Mouse (Mus musculus) Muller cell, postnatal 12 days (primary cell): ENCODE results near the gene Atp6v1g2.

ENCODE experiments used
- DNase-seq: peaks from one replicate; pipeline ENCODE4 v3.0.0-alpha.2; 2015; ENCODE audit errors: inconsistent ontology term

The Atp6v1g2 gene

GRCm38 (mm10) chr17:35236996-35237395 is 3.5 kb downstream of the Atp6v1g2 start:
- no peak for DNase-seq

DNA sequence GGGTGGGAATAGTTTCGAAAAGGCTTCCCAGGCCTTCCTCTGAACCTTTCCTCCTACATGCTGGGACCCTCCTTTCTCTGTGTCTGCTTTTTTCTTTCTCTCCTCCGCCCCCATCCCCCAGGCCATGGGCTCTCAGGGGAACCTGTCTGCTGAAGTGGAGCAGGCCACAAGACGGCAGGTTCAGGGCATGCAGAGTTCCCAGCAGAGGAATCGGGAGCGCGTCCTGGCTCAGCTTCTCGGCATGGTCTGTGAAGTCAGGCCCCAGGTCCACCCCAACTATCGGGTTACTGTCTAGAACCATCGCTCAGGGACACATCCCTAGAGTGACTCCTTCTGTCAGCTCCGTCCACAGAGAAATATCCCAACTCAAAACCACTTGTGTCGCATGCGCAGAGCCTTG is 4.0 kb downstream of the Atp6v1g2 start:
- no peak for DNase-seq

GRCm38 (mm10) chr17:35239700-35240099 is 6.2 kb downstream of the Atp6v1g2 start:
- no peak for DNase-seq

GRCm38 (mm10) chr17:35240384-35241304 is 7.2 kb downstream of the Atp6v1g2 start:
- DNase-seq: no peak

DNA sequence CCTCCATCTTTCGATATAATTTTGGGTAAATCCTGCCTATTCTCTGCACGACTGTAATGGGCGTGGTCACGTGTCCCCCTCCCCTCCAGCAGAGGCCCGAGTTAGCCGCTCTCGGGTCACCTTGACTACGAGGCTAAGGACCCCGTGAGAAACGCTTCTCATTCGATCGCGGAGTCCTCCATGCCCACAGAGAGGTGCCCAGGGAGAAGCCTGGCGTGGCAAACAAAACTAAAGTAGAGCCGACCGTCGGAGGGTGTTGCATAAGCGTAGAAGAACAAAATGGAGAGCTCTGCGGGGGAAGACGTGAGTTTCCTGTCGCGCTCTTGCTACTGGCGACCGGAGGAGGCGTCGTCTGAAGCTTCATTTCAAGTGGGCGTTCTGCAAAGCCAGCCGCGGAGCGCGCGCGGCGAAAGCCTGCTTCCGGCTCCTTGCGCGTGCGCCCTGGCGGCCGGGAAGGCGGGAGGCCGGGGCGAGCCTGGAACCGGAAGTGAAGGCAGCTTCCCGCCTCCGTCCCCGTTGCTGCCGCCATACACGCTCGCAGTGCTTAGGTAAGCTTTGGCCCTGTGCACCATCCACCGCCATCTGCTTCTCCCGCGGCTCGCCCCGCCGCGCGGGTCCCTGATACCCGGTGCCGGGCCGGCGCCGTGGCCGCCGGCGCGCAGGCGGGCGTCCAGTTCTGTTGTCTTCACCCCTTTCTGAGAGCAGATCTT is 8.0 kb downstream of the Atp6v1g2 start, which contains the start of gene Ddx39b:
Gene Ddx39b, plus strand, starts transcription at position 442 of the 710 bp plus-strand sequence.
- peak; percentile 99 for DNase-seq

DNA sequence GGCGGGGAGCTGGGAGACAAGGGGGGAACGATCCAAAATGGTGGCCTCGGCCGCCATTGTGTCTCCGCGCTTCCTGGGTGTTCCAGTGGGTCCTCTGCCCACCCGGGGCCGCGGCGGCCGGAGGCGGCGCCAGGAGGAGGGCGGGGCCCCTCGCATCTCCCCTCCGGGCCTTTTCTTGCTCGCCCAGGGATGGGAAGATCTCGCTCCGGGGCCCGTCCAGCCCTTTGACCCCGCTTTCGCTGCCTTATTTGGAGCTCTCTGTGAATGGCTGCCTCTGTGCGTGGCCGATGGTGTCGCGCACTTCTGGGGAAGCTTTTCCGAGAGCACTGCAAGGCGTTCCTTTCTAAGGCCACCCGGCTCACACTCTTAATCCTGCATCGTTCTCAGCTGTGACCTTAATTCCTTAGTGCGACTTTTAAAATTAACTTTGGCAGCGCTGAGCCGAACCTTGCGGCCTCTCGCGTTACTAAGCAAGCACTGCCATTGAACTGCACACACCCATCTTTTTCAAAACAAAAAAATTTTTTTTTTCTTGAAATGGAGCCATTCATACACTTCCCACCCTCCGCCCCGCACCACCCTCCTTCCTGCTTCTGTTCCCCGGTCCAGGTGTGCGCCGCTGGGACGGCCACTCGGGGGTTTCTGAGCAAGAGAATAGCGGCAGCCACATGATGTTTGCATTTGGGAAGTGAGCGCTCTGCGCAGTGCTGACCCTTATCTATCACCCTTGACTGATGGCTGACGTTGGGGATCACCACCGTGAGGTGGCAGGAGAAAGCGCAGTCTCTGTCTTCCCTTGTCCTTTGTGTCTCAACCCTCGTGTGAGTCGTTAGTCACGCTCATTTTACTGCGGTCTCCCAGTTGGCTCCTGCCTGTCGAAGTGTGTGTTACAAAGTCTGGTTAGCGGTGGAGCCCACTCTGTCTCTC is 8.8 kb downstream of the Atp6v1g2 start:
- DNase-seq: peak; percentile 93

DNA sequence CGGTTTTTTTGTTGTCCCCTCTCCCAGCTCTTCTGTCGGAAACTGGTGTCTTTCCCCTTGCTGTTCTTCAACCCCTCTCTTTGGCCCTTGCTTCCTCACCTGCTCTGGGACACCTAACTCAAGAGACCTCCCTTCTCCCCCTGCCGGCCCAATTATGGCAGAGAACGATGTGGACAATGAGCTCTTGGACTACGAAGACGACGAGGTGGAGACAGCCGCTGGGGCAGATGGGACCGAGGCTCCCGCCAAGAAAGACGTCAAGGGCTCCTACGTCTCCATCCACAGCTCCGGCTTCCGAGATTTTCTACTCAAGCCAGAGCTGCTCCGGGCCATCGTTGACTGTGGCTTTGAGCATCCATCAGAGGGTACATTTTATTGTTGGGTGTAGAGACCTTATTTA is 9.6 kb downstream of the Atp6v1g2 start:
- no peak for DNase-seq

GRCm38 (mm10) chr17:35244999-35245398 is 11.5 kb downstream of the Atp6v1g2 start:
- no peak for DNase-seq

GRCm38 (mm10) chr17:35245731-35246623 is 12.5 kb downstream of the Atp6v1g2 start:
- DNase-seq: no peak

DNA sequence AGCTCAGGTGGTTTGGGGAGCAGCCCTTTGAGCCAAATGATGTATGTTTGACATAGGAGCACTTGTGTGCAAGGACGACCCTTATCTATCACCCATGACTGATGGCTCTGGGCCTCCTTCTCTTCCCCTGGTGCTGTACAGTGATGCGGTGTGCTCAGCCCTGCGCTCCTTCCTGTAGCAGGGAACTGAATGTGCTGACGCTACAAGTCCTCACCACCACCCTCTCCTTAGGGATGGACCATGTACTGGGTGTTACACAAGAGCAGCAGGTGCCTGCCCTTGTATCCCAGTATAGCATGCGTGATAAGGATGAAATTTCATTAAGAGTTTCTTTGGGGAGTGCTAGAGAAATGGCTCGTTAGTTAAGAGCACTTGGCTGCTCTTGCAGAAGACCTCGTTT is 13.7 kb downstream of the Atp6v1g2 start:
- no peak for DNase-seq

DNA sequence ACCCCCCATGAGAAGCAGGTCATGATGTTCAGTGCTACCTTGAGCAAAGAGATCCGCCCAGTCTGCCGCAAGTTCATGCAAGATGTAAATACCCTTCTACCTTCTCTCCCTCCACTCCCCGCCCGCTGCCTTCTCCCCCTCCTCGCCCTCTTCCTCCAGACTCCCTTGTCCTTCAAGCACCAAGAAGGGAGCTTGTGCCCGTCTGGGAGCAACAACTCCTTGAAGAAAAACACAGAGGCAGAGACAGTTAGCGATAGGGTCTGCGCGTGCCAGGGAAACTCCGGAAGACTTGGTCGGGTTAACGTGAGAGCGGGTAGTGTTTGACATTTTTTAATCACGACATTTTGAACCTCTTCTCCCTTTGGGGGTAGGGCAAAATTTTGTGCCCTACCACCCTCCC is 15.5 kb downstream of the Atp6v1g2 start:
- no peak for DNase-seq

GRCm38 (mm10) chr17:35249451-35250197 is 16.2 kb downstream of the Atp6v1g2 start:
- DNase-seq: no peak

- DNase-seq: no peak
Observed at GRCm38 (mm10) chr17:35250348-35251120, 17.1 kb downstream of the Atp6v1g2 start.

- no peak for DNase-seq
Observed at GRCm38 (mm10) chr17:35251162-35251719, 17.8 kb downstream of the Atp6v1g2 start.

- no peak for DNase-seq
Observed at GRCm38 (mm10) chr17:35251981-35252380, 18.5 kb downstream of the Atp6v1g2 start.

GRCm38 (mm10) chr17:35252619-35253292 is 19.3 kb downstream of the Atp6v1g2 start:
- no peak for DNase-seq

DNA sequence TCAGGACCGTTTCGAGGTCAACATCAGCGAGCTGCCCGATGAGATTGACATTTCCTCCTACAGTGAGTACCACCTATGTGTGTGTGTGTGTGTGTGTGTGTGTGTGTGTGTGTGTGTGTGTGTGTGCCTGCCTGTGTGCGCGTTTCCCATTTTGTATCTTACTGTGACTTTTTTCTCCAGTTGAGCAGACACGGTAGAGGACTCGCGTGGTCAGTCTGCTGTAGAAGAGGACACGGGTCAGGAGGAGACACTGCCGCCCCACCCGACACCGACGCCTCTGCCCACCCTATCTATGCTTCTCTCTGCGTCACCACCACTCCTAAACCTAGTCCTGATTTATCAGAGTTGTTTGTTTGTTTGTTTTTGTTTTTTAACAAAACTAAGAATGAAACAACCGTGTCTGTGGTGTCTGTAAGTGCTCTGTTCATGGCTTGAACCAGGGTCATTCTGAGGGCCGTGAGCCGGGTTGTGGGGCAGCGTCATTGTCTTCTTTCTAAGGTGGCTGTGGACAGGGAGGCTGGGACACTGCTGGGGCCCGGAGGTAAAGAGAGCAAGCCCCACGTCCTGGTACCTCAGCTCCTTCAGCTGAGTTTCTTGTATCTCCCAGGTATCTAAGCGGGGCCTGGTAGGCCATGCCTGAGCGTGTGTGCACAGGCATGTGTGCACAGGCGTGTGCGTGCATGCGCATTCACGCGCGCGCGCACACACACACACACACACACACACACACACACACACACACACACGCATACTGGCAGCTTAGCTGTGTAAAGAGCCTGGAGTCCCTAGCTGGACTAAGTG is 20.0 kb downstream of the Atp6v1g2 start:
- no peak for DNase-seq
